Mouse (Mus musculus) spleen, adult 10 weeks (tissue): Measurements from ENCODE around the gene Nkx6-1. TPM values are rescaled to one million over a fixed set of nuclear protein-coding genes. Genes with fewer than 3 reads are reported as not detected.

ENCODE experiments used
- polyA plus RNA-seq: library from polyadenylated mRNA; stranded (reverse); fragments of 350-450 nt; fragmentation: Illumina TruSeq; extraction: RNeasy Lipid Tissue Mini Kit (QIAGEN cat#74804); gene quantifications from one replicate; pipeline ENCODE4 v1.2.3, GENCODE M21; 2015; ENCODE audit warnings: low replicate concordance; ENCODE audit not compliant: insufficient read depth

Nkx6-1 gene
- polyA plus RNA-seq: not detected

GRCm38 (mm10) chr5:101664945-101665615, at the start of gene Nkx6-1:
Gene Nkx6-1 (minus strand): TSS chr5:101664996.

Other genes starting within 250 kb of the Nkx6-1 start
- gene Cds1, start 100.1 kb upstream of the Nkx6-1 start, polyA plus RNA-seq: 4.0 TPM